Mouse (Mus musculus) ovary, postnatal 14 days (tissue): Measurements from ENCODE around the gene Spock3.
"Not testable (repeated sequence)": the region's sequence is repeated elsewhere in the genome, so short reads cannot be mapped to it uniquely, and the experiment has no call there.

Experiments used
- DNase-seq: peaks from one replicate; pipeline ENCODE4 v3.0.0; 2022; ENCODE audit warnings: low spot score

Gene Spock3

DNA sequence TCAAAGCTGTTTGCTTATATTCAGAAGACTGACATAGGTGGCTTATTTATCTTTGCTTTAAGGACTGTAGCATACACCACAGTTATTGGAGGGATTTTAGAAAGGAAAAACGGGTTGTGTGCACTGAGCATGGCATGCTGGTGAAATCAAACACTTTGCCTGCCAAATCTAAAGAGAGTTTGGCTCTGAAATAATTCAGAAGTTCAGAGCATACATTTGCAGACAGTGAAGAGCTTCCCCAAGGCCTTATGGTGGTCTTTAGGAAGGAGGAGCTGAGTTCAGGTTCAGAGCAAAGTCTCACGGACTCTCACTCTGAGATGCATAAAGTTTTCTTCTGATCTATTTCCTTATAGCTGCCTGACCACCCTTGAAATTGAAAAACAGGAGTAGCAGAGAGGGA is at the start of gene Spock3:
Gene Spock3, plus strand, starts transcription at position 301 of the 400 bp plus-strand sequence.
- DNase-seq: no peak

GRCm38 (mm10) chr8:62951173-62952134 is 645 bp downstream of the Spock3 start:
- no peak for DNase-seq

- DNase-seq: no peak
These were observed 1.7 kb downstream of the Spock3 start for GRCm38 (mm10) chr8:62952481-62952880.

DNA sequence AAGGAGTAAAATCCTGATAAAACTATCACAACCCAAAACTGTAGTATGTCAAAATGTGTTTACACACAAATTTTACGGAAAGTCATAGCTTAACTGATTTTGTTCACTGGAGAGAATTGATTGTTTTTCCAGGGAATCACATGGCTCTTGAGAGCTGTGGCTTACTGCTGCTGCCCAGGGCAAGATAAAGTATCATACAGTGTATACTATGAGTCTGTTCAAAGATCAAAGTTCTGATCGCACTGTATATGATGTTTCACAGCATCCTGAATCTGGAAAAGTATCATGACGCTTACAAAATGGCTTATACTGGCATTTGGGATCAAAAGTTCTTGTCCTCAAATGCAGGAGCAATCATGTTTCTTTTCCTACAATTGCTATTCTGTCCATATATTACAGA is 11.8 kb downstream of the Spock3 start:
- DNase-seq: no peak

GRCm38 (mm10) chr8:62969802-62970372 is 19.1 kb downstream of the Spock3 start:
- no peak for DNase-seq

DNA sequence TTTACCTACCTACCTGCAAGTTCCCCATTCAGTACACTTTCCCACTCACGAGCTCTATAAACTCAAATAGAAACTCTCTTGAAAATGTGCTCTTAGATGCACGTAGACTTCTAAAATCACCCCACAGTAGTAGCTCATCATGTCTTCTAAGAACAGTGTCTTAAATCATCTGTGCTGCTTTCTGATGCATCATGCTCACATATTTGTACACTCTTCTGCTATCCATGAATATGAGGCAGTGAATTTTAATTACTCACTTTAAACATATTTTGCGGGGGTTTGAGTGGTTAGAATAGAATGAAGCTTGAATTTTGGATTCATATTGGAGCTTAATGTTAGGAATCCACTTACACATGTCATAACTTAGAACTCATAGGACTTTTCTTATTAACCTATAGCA is 138.2 kb downstream of the Spock3 start:
- DNase-seq: no peak

DNA sequence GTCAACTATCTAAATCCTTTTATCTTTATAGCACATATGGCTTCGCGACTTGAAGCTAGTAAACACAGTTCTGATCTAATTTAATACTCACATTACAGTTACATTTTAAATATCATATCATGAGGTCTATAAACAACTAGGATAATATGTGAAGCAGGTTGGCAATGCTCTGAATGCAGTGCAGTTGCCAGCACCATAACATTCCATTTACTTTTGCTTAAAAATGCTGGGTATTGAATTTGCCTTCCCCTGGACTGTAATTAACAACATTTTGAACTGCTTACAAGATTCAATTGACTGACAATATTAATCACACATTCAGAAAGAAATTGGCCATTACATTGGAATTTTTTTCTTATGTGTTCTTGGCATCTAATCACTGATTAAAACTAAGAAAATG is 147.4 kb downstream of the Spock3 start:
- DNase-seq: no peak

GRCm38 (mm10) chr8:63109761-63110160 is 159.0 kb downstream of the Spock3 start:
- no peak for DNase-seq

GRCm38 (mm10) chr8:63112919-63113318 is 162.1 kb downstream of the Spock3 start:
- DNase-seq: no peak

DNA sequence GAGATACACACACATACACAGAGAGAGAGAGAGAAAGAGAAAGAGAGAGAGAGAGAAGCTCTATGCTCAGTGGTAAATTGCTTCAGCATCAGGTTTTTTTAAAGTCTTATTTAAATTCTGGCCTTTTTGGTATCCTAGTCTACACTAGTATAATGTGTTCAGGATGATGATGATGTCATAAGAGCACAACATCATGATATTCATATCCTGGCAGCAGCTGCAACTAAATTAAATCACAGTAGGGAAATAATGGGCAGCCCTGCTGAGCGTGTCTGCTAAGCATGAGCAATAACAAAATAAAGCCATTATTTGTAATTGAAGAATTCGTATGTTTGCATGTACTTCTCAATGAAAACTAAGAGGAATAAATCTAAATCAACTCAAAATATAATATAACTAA is 169.7 kb downstream of the Spock3 start:
- no peak for DNase-seq

DNA sequence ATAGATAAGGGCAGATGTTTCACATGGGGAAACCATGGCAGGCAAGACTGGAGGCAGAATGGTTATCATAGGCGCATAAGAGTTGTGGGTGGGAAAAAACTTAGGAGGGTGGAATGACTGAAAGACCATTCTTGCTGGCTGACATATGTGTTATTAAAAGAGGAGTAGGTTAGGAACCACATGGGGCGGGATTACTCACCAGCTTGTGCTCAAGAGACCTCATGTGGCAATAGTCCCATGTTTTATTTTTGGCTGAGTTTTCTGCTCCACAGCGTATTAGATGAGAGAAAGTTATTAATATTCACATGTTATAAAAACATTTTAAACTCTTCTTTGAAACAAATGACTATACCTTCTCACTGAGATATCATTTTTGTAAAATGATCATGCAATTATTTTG is 184.6 kb downstream of the Spock3 start:
- DNase-seq: no peak

DNA sequence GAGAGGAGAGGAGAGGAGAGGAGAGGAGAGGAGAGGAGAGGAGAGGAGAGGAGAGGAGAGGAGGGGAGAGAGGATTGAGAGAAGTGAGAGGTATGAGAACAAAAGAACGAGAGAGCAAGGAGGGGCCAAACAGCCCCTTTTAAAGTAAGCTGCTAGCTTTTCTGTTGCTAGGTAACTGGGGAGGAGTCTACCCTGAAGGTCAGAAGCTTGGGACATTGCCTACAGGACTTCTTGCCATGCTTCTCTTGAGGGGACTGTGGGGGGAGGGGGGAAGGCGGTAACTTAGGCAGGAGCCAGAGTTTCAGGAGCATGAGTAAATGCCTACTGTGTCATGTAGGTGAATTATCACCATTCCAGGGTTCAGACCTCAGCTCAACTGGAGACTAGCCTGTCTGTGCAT is 213.1 kb downstream of the Spock3 start:
- DNase-seq: not testable (repeated sequence)

GRCm38 (mm10) chr8:63165326-63165725 is 214.5 kb downstream of the Spock3 start:
- DNase-seq: no peak

DNA sequence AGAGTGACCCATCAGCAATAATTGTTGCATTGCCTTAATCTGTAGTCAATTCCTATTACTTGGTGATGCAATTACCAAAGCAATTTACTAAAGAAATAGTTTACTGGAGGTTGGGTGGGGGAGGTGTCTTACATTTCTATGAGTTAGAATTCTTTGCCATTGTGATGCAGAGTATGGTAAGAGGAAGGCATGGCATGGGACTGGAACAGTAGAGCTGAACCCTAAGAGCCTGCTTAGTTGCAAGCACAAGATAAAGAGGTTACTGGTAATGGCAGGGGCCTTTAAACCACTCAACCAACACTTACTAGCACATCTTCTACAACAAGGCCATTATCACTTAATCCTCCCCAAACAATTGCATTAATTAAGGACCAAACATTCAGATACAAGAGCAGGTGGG is 219.1 kb downstream of the Spock3 start:
- DNase-seq: no peak

DNA sequence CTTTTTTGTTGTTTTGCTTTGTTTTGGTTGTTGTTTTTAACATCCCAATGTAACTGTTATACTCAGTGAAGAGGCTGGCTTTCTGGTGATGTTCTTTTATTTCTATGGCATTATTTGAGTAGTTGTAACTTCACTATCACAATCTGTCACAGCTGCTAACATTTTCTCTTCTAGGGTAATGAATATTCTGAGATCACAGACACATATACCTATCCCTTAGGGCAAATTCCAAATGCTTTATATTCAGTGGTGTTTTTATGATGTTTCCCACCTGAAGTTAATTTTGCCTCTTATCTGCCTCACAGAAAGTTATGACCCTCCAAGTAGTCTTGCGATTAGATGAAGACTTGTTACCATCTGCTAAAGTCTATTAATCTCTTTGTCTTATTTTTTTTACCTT is 230.5 kb downstream of the Spock3 start:
- no peak for DNase-seq

GRCm38 (mm10) chr8:63258812-63259385 is 308.1 kb downstream of the Spock3 start:
- DNase-seq: no peak

DNA sequence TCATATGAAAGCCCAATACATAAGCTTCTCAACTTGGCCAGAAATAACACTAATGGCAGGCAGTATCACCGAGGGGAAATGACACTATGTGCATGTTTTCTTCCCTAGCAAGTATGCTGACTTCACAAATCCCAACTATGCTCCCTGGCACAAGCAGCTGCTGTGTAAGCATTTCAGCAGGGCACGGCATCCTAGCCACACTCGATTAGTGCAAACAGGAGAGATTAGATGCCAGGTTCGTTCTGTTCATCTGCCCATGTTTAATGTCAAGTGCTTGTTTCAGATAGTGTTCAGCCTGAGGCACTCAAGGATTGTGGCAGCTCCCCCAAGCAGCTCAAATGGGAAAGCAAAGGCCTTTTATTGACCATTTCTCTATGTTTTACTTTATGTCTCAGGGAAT is 311.7 kb downstream of the Spock3 start:
- no peak for DNase-seq

GRCm38 (mm10) chr8:63335366-63335765 is 384.6 kb downstream of the Spock3 start:
- no peak for DNase-seq

DNA sequence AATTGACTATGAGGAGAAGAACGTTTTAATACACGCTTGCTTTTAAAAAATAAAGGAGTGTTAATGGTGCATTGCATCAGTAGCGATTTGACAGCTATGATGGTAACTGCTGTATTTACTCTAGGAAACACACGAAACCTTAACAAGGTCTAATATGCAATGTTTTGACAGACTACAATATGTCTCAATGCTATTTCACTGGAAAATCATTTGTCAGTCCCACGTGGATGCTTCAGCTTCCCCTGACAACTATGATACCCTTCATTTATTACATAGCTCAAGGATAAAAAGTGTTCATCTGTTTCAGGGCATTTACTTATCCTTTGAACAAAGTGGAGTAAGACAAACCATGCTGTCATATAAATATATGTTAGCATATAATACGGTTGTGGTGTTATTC is 417.8 kb downstream of the Spock3 start:
- DNase-seq: no peak

DNA sequence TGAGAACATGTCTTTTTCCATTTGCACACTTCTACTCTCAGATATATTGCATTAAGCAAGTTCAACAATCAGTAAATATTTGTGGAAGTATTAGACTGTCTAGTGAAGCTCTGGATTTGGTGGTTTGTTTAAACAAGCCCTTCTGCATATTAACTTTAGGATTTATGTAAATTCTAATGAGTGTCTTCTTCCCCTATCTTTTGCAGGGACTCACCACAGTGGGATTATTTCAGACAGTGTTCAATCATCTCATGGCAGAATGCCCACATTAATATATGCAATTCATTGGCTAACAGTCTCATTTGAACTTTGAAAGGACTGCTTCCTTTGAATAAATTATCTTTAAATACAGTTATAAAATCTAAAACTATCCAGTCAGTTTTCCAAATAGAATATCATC is 446.9 kb downstream of the Spock3 start:
- no peak for DNase-seq
